Mouse (Mus musculus): ENCODE measurements around the gene Eno1.

DNA sequence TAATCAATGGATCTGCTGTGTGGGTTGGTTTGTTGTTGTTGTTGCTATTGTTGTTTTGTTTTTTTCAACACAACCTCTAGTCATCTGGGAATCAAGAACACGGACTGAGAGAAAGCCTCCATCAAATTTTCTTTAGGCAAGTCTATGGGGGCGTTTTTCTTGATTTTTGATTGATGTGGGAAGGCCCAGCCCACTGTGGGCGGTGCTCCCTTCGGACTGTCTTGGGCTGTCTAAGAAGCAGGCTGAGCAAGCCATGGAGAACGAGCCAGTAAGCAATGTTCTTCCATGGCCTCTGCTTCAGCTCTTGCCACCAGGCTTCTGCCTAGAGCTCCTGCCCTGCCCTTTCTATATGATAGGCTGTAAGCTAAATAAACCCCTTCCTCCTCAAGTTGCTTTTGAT lies 28.9 kb downstream of the Eno1 start:
- TF ChIP-seq CTCF (IDR thresholded peaks at IDR 0.05; ENCODE audit: low read depth) (no peak), EP300 (IDR thresholded peaks at IDR 0.05; ENCODE audit: low read depth) (no peak)

Measured in liver, embryonic 14.5 days (tissue).